Mouse (Mus musculus) CD4-positive, CD25-positive, alpha-beta regulatory T cell, adult 4 months (primary cell): ENCODE data around the gene 4930470P17Rik. TPM values are rescaled to one million over a fixed set of nuclear protein-coding genes. Genes with fewer than 3 reads are reported as not detected.
"Not testable (repeated sequence)": the region's sequence is repeated elsewhere in the genome, so short reads cannot be mapped to it uniquely, and the experiment has no call there.

Experiments used
- ATAC-seq: one replicate; pipeline ENCODE4 v1.8.0; 2017
- polyA plus RNA-seq, 2 experiments: library from polyadenylated mRNA; unstranded; fragments of 100-300 nt; shearing (Covaris generic); gene quantifications; one replicate each; pipeline ENCODE4 v1.2.1; 2017

Gene 4930470P17Rik
- polyA plus RNA-seq: not detected

DNA sequence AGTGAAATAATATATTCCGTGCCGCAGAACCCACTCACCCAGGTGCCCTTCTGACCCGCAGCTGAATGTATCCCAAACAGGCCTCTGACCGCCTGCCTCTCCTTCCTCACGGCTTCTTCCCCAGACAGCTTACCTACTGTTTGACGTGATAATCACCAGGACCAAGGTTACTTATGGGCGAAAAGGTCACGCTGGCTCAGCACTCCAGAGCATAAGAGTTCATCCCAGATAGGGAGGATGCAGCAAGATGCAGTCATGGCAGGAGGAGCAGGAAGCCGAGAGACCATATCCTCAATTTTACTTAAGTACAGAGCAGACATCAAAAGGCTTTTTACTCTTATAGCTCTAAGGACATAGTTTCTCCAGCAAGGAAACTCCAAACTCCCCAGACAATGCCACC, at the start of gene 4930470P17Rik:
Gene 4930470P17Rik (minus strand): TSS at position 101 of the 400 bp plus-strand sequence.
- ATAC-seq: no peak

DNA sequence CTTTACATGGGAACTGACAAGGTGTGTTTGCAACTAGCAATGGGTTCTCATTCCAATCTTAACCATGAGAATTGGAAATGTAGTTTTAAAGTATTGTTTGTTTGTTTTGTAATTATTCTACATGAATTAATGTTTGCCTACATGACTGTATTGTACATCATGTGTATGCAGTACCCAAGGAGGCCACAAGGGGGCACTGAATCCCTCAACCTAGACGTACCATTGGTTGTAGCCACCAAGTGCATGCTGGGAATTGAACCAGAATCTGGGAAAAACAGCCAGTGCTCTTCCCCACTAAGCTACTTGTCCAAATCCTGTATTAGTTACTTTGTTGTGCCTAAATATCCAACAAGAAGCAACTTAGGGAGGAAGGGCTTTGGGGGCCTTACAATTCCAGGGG, 49.7 kb upstream of the 4930470P17Rik start:
- ATAC-seq: no peak

DNA sequence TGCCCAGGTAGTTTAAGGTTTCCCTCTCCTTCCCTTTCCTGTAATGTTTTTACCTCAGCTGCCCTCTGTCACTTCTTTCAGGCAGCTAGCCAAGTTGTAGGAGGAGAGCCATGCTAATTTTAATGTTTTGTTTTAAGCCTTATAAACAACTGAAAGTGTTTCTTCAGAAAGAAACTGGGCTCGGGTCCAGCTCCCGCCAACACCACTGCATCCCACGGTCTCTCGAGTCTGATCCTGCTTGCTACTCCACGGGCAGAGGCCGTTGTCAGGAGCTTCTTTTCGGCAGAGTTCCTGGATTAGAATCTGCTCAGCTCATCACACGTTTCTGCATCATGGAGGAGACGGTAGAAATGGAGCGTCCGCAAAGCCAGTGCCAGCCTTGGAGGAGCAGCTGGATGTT, 46.7 kb upstream of the 4930470P17Rik start:
- ATAC-seq: no peak

DNA sequence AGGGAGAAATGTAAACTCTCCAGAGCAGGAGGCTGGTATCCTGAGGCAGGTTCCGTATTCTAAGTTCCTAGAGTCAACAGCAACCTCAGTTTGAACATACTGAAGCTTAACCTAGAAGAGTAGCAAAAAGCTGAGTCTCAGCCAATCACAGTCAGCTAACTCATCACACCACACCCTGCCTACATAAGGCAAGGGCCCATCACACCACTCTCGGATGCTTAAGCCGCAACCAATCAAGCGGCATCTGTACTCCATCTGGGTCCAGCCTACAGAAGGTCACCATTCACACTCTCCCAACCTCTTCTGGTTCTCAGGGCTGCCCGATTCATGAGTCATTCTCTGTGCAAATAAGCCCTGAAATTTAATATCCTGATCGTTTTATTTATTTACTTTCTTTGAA, 44.4 kb upstream of the 4930470P17Rik start:
- ATAC-seq: no peak

DNA sequence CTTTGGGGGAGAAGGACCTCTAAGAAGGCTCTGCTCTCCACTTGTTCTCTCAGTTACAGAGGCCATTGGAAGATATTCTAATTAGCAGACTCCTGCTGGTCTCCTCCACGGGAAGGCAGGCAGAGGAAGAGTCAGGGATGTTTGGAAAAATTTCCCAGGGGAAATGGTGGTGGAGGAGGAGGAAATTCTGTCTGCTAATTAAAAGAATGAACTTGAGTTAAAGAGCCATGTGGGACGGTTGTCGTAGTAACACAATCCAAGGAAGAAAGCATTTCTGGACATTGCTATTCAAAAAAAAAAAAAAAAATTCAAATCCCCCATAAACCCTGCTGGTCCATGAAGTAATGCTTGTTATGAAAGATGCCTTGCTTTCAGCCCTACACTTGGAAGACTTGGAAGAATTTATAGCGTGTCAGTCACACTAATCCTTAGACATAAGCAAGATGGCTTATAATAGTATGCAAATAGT, 40.6 kb upstream of the 4930470P17Rik start:
- no peak for ATAC-seq

DNA sequence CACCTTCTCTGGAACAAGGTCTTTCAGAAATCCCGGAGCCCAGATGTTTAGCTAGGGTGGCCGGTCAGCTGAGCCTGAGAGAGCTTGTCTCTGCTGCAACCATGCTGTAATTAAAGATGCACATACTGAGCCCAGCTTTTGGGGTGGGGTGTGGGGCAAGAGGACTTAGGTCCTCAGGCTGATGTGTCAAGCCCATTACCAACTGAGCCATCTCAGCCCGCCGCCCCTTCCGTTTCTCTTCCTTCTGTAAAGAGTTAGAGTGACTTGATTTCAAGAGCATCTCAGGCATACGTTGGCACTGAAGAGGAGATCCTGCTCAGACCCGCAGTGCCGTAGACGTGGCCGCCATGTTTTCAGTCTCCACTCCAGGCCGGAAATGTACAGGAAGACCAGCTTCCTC, 38.5 kb upstream of the 4930470P17Rik start:
- no peak for ATAC-seq

DNA sequence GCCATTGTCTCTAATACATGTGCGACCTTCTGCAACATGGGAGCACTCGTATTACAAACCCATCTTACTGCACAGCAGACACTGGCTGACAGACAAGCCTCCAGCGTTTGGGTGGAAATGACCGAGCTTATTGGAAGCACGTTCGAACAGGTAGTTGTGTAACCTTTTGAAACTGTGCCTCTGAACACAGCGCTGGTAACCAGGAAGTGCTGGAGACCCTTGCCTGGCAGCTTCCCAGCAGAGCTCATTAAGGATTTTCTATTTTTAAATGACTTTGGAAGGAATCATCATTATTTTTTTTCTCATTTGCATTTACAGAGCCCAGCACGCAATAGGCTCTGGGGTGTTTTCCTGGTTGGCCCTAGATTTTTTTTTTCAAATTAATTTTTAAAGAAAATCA, 36.9 kb upstream of the 4930470P17Rik start:
- no peak for ATAC-seq

DNA sequence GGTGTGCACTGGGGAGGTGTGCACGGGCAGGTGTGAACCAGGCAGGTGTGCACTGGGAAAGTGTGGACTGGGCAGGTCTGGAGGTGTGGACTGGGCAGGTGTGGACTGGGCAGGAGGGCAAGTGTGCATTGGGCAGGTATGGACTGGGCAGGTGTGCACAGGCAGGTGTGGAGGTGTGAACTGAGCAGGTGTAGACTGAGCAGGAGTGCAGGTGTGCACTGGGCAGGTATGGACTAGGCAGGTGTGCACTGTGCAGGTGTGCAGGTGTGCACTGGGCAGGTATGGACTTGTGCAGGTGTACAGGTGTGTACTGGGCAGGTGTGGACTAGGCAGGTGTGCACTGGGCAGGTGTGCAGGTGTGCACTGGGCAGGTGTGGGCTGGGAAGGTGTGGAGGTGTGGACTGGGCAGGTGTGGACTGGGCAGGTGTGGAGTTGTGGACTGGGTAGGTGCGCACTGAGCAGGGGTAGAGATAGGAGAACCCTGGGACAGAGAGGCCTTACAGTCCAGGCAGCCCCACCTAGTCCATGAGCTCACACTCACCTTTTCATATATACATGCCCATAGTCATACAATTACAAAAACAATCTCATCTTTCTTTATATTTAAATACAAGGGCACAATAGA, 31.3 kb upstream of the 4930470P17Rik start:
- ATAC-seq: no peak

DNA sequence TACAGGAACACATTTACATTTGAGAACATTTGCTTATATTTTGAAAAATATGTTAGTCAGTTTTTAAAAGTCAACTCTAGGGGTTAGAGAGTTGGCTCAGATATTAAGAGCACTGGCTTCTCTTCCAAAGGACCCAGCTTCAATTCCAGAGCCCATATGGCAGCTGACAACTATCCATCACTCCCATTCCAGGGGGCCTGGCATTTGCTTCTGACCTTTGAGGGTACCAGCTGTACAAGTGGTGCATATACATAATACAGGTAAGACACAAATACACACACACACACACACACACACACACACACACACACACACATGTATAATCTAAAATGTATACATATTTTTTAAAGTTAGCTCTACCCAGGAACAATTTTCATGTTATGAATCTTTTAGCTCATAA, 30.6 kb upstream of the 4930470P17Rik start:
- no peak for ATAC-seq

DNA sequence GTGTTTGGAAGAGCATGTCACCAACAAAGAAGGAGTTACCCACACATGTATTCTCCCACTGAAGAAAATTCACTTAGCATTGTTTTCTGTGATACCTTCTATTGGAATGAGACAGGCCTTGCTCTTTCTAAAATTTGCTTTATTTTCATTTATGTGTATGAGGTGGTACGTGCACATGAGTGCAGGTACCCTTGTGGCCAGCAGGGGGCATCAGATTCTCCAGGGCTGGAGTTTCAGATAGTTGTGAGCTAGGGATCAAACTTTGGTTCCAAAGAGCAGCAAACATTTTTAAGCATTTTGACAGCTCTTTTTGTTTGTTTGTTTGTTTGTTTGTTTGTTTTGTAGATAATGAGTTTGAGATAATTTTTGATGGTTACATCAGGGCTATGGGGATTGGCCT, 29.6 kb upstream of the 4930470P17Rik start:
- no peak for ATAC-seq

DNA sequence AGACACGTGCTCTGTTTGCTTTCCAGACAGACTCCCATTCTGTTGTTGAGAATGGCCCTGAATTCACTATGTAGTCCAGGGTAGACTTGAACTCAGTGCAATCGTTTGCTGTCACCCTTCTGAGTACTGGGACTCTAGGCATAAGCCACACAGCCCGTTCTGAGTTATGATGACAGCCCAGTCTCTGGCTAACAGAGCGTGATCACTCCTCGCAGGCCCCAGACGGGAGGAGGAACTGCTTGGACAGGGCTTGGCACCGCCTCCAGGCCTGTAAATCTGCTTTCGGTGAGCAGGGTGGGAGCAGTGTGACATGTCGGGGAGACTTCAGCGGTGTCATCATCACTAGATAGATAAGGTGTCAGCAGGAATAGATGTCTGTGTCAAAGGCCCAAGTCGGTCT, 28.7 kb upstream of the 4930470P17Rik start:
- no peak for ATAC-seq

DNA sequence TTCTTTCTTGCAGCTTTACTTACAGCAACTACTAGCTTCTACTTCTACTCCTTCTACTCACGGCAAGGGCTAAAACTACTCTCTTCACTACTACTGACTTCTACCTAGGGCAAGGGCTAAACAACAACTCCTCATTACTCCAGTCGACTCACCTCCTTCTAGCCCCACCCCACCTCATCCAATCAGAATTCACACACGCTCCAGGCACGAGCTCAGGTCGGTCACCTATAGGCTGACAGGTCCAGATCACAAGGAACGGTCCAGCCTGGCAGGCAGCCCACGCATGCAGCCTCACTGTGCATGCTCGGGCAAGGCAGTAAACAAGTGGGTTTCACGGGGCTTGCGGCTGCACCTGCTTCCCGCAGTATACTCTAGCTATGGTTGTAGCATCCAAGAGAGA, 26.2 kb upstream of the 4930470P17Rik start:
- ATAC-seq: not testable (repeated sequence)

DNA sequence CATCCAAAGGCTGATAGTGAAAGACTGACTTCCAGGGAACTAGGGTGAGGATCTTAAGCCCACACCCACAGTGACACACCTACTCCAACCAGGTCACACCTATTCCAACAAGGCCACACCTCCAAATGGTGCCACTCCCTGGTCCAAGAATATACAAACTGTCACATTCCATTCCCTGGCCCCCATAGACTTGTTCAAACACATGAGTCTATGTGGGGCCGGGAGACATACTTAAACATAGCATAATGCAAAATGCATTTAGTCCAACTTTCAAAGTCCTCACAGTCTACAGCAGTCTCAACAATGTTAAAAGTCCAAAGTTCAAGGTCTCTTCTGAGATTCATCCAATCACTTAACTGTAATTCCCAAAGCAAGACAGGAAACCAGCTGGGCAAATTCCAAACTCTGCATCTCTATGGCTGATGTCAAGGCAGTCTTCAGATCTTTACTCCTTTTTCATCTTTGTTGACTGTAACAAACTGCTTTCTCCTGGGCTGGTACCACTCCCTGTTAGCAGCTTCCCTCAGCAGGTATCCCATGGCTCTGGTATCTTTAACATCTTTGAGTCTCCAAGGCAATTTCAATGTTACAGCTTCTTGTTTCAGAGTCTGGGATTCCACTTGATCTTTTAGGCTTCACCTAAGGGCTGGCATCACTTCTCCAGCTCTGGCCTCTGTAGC, 22.5 kb upstream of the 4930470P17Rik start:
- ATAC-seq: not testable (repeated sequence)

DNA sequence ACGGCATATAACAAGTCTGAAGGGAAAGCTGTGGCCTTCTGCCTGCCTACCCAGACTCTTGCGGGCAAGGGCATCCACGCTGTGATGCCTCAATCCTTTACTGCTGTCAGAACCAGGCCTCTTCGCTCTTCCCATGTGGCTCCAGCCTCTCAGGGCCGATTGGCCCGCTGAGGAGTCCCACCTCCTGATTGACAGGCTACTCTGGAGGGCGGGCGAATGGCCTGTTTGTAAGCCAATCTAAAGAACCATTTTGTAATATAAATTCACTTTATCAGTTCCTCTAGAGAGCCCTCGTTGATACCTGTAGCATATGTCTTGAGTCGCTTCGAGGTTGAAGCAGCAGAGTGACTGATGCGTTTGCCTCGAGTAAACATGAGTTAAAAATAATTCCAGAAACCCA, 21.2 kb upstream of the 4930470P17Rik start:
- no peak for ATAC-seq

DNA sequence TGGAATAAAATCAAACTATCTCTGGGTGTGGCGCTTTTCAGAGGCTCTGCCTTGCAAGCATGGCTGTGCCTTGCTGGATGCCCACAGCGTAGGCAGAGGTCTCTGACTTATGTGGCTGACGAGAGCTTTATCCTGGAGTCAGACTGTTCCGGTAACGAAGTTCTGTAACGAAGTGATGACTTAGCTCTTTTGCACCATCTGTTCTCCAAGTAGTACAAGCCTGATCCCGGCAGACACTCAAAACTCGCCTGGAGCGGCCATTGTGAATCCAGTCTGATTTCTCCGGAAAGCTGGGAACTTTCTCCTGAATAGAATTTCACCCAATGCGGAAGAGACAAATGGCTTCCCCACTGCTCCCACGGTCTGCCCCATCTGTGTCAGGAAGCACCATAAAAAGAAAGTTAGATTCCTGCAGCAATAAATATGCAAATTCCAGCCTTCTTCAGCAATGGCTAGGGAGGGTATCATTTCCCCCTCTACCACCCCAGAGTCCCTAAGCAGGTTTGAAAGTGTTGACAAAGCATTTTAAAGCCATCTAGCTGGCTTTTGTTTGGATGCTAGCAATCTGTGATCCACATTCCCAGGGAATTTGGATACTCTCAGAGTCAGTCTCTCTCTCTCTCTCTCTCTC, 17.2 kb upstream of the 4930470P17Rik start:
- no peak for ATAC-seq

DNA sequence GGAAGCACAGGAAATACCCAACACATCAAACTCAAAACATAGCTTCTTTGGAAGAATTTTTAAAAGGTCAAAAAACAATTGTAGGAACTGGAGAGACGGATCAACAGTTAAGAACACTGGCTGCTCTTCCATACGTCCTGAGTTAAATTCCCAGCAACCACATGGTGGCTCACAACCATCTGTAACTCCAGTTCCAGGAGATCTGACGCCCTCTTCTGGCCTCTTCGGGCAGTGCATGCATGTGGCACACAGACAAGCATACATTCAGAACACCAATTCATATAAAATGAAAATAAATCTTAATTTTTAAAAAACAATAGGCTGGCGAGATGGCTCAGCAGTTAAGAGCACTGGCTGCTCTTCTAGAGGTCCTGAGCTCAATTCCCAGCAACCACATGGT, 10.0 kb upstream of the 4930470P17Rik start:
- not testable (repeated sequence) for ATAC-seq

DNA sequence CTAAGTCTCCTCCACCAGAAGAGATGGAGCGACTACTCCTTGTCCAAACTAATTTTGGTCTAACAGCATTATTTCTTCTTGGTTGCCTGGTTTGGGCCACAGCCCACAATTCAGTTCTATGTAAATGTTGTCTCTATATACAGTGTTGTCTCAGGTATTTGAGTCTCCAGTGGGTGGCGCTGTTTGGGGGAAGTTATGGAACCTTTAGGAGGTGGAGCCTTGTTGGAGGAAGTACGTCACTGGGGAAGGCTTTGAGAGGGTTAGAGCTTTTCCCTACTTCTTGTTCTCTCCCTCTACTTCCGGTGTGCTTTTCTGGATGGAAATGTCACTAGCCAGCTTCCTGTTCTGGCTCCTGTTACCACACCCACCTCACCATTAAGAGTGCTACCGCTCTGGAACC, 646 bp downstream of the 4930470P17Rik start:
- ATAC-seq: no peak

DNA sequence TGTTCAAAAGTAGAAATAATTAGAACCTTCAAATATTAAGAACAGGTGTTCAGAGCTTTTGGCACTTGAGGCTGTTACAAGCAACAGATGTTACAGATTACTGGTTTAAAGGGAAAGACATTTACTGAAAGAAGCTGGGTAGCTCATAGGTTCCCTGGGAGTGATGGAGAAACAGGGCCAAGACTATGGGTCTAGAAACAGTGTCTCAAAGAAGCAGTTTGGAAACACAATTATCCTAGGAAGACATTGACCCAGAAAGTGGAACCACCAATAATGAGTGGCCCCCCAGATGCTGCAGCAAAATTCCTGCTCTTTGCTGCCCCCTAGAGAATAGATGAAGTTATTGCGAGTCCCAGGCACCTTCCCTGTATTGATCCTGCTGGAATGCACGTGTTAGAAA, 4.2 kb downstream of the 4930470P17Rik start:
- no peak for ATAC-seq

DNA sequence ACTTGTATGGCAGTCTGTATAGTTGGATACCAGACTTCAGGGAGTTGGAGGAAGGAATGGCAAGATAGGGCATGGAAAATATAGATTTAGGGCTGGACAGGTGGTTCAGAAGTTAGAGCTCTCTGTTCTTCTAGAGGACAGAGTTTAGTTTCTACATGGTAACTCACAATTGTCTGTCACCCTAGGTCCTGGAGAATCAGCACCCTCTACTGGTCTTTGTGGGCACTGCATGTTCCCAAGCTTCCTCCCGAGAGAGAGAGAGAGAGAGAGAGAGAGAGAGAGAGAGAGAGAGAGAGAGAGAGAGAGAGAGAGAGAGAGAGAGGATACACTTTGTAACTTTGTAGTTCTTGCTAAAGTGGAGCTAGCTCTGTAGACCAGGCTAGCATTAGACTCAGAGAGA, 5.1 kb downstream of the 4930470P17Rik start:
- no peak for ATAC-seq

DNA sequence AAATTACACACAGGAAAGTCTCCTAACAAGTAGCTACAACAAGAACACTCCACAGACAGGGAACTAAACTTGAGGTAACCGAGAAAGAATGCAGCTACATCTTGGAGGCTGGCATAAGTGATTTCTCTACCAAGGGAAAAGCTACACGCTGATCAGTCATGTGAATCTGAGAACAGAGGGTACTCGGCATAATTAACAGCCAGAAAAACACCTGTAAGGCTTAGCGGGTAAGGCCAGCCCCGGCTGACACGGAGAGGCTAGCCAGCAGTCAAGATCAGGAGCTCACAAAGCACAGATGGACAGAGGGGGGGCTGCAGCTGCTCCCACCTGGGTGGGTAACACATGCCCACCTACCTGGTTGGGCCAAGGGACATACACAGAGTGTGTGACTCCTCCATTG, 9.7 kb downstream of the 4930470P17Rik start:
- ATAC-seq: no peak

DNA sequence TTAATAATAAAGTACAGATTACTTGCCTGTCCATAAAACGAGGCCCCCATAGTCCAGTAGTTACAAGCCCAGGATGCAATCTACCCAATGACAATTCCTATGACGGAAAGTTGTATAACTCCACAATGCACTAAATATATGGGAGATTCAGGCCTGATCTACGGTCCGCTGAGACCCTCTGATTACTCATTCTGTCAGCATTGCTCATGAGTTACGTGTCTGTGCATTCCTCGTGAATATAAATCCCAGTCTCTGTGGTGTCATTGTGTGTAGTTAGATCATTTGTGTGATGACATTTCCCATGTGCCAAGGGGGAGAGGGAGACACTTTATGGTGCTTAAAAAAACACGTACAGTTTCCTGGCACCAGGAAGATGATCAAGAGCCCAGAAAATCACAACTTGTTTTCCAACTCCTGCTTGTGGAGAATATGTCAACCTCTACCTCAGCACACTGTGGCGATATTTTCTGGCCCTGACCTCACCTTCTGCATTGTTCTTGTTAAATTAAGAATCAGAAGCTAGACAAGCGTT, 13.4 kb downstream of the 4930470P17Rik start:
- no peak for ATAC-seq

DNA sequence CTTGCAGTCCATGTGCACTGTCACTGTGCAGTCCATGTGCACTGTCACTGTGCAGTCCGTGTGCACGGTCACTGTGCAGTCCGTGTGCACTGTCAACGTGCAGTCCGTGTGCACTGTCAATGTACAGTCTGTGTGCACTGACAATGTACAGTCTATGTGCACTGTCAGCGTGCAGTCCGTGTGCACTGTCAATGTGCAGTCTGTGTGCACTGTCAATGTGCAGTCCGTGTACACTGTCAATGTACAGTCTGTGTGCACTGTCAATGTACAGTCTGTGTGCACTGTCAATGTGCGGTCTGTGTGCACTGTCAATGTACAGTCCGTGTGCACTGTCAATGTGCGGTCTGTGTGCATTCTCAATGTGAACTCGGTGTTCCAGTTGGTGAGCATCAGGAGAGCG, 17.1 kb downstream of the 4930470P17Rik start:
- no peak for ATAC-seq

DNA sequence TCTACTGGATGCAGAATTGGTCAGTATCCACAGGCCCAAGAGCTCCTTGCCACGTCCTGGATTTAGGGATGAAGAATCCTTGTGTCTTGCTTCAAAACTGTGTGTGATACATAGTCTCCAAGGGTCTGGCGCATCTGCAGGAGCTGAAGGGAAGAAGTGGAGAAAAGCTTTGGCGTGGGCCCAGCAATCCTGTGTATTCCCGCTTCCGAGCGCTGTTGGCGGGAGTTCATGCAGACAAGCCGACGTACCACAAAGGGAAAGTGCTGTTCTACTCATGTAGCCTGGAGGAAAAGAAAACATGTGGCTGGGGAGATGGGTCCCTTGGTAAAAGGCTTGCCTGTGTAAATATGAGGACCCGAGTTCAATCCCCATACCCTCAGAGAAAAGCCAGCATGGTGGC, 22.3 kb downstream of the 4930470P17Rik start:
- ATAC-seq: no peak

DNA sequence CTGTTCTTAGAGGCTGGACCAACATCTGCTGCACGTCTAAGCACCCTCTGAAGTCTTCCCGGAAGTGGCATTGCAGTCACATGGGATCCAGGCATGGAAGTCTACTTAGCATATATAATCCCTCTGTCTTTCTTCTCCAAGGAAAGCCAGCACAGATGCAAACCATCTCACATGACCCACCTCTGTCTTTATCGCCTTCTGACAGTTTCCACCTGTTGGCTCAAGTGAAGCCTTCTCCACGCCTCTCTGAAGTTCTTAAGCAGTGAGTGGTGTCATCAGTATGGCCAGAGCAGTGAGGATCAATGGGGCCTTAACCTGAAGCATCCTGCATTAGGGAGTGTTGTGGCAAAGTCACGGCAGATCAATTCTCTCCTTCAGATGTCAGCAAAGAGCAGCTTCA, 23.2 kb downstream of the 4930470P17Rik start:
- ATAC-seq: no peak
